In genomic region chr8:117282141-117282950, GRCm38 (mm10) we compare ENCODE assay signal across 8 mouse cellular contexts. TPM values are rescaled to one million over a fixed set of nuclear protein-coding genes. Genes with fewer than 3 reads are reported as not detected.
DNase-seq lines count a peak whose midpoint lies in the region; ATAC-seq lines count a peak whose summit lies in the region.

No protein-coding gene starts in this region.

- H3K9ac ChIP-seq in hindbrain, embryonic 16.5 days (ENCODE audit: low read depth, low read length), result 0 out of 2 replicates have a peak overlapping the region, but pooled peaks have one; percentile 24
- H3K9ac ChIP-seq in hindbrain, embryonic 14.5 days, result no peak overlapping the region

- no peak for ATAC-seq in hindbrain, embryonic 16.5 days
- ATAC-seq in hindbrain, embryonic 14.5 days (ENCODE audit: low FRiP score), result no peak

- 0 out of 2 replicates have a peak overlapping the region, but pooled peaks have one; percentile 16 for H3K4me2 ChIP-seq in hindbrain, embryonic 16.5 days (ENCODE audit: low read length)
- no peak overlapping the region for H3K4me2 ChIP-seq in hindbrain, embryonic 14.5 days (replicated peaks)

- peaks cover 34% of the 10 kb centered on the region for H3K4me1 ChIP-seq in hindbrain, embryonic 16.5 days (ENCODE audit: control insufficient read depth, insufficient read depth, low read depth, low read length)
- H3K4me1 ChIP-seq in hindbrain, embryonic 14.5 days (replicated peaks; ENCODE audit: control insufficient read depth, insufficient read depth, low read length), result peaks cover 41% of the 10 kb centered on the region
- H3K4me1 ChIP-seq in embryonic facial prominence, embryonic 10.5 days, result peaks cover 68% of the 10 kb centered on the region

- no peaks in the 10 kb centered on the region for H3K36me3 ChIP-seq in hindbrain, embryonic 16.5 days (ENCODE audit: control insufficient read depth, insufficient read depth, low read length)
- peaks cover 7% of the 10 kb centered on the region; the same call in 1 of the 2 replicates for H3K36me3 ChIP-seq in hindbrain, embryonic 14.5 days (replicated peaks; ENCODE audit: control insufficient read depth, insufficient read depth)
- peaks cover 28% of the 10 kb centered on the region for H3K36me3 ChIP-seq in embryonic facial prominence, embryonic 10.5 days (replicated peaks)
- H3K36me3 ChIP-seq in macrophage (ENCODE audit: inconsistent target), result peaks cover 11% of the 10 kb centered on the region; the same call in 1 of the 2 replicates

- WGBS in hindbrain, embryonic 16.5 days, result 63% methylated on average over 17 of the region's 17 CpGs
- 65% methylated on average over 17 of the region's 17 CpGs for WGBS in hindbrain, embryonic 14.5 days
- 64% methylated on average over 17 of the region's 17 CpGs for WGBS in embryonic facial prominence, embryonic 10.5 days
- 17% methylated on average over 17 of the region's 17 CpGs for WGBS in macrophage (ENCODE audit: missing documents)

- H3K4me3 ChIP-seq in hindbrain, embryonic 16.5 days (ENCODE audit: low read length), result no peak overlapping the region
- H3K4me3 ChIP-seq in hindbrain, embryonic 14.5 days (replicated peaks; ENCODE audit: low read length), result no peak overlapping the region
- no peak overlapping the region for H3K4me3 ChIP-seq in embryonic facial prominence, embryonic 10.5 days
- peak overlapping the region; percentile 5; the same call in 1 of the 2 replicates for H3K4me3 ChIP-seq in macrophage (ENCODE audit: inconsistent target)

- DNase-seq in hindbrain, embryonic 14.5 days (ENCODE audit: low spot score), result no peak
- DNase-seq in embryonic facial prominence, embryonic 10.5 days (ENCODE audit: low spot score), result no peak
- DNase-seq in kidney, adult 9 months, result peak; percentile 64
- DNase-seq in cerebellum, postnatal 36 days, result no peak
- DNase-seq in cerebellum, adult 11 months, result no peak
- DNase-seq in right cerebral cortex, postnatal 10 days (ENCODE audit: low spot score in 2 of 2), result no peak

- H3K9me3 ChIP-seq in hindbrain, embryonic 16.5 days (ENCODE audit: control insufficient read depth, low read length), result no peaks in the 10 kb centered on the region
- no peaks in the 10 kb centered on the region for H3K9me3 ChIP-seq in hindbrain, embryonic 14.5 days (ENCODE audit: control insufficient read depth, low read length)
- no peaks in the 10 kb centered on the region for H3K9me3 ChIP-seq in embryonic facial prominence, embryonic 10.5 days

- H3K27ac ChIP-seq in hindbrain, embryonic 16.5 days (ENCODE audit: low read depth, low read length), result no peak overlapping the region
- no peak overlapping the region for H3K27ac ChIP-seq in hindbrain, embryonic 14.5 days
- H3K27ac ChIP-seq in embryonic facial prominence, embryonic 10.5 days (replicated peaks), result peak overlapping the region; percentile 72
- H3K27ac ChIP-seq in macrophage, result peak overlapping the region; percentile 73

- peaks cover 98% of the 10 kb centered on the region for H3K79me2 ChIP-seq in macrophage (ENCODE audit: inconsistent target)

- no peaks in the 10 kb centered on the region for H3K27me3 ChIP-seq in hindbrain, embryonic 16.5 days (replicated peaks; ENCODE audit: control insufficient read depth, insufficient read depth, low read length)
- no peaks in the 10 kb centered on the region for H3K27me3 ChIP-seq in hindbrain, embryonic 14.5 days (ENCODE audit: control insufficient read depth, insufficient read depth, low read length)
- no peaks in the 10 kb centered on the region for H3K27me3 ChIP-seq in embryonic facial prominence, embryonic 10.5 days (replicated peaks; ENCODE audit: low read depth, poor library complexity, severe bottlenecking)

RNA-seq across cellular contexts. Expression of gene Cmip, which starts 25.5 kb away (rescaled TPM):
- 136 and 143 TPM in 2 replicates for polyA plus RNA-seq in hindbrain, embryonic 16.5 days (2015; fragmentation: Nextera tagmentation; extraction: Ambion mirVana)
- 131 and 143 TPM in 2 replicates for polyA plus RNA-seq in hindbrain, embryonic 14.5 days (2014; fragmentation: Nextera tagmentation; extraction: Ambion mirVana)
- polyA plus RNA-seq in embryonic facial prominence, embryonic 10.5 days (2016; fragmentation: Nextera tagmentation; extraction: Ambion mirVana), result 9.2 and 9.8 TPM in 2 replicates
- 100 to 1,000 TPM in 23 of 26 experiments, 10 to 100 TPM in 3; 61.7 to 168 (median 115) TPM for total RNA-seq in macrophage (2018; cell fraction: chromatin; rRNA removed)
- 10 to 100 TPM; 66.7 to 95.6 (median 83.4) TPM for total RNA-seq in macrophage (2018; cell fraction: cytosol; rRNA removed)
- total RNA-seq in macrophage (2018; cell fraction: nucleus; rRNA removed), result 10 to 100 TPM; 49.1 to 97.6 (median 85.9) TPM
- polyA plus RNA-seq in macrophage (2018), result 47.6 to 64.8 TPM (median 62.8 TPM) in 3 replicates

Comparison
In these comparisons a context has a peak if more than half of its experiments do, and no peak if none do; other contexts are left out.
1. H3K27ac ChIP-seq: peak in embryonic facial prominence, embryonic 10.5 days (single experiment) and macrophage (single experiment); none in hindbrain, embryonic 16.5 days (single experiment) and hindbrain, embryonic 14.5 days (single experiment).